Mouse (Mus musculus): ENCODE results near the gene Pmf1. TPM values are rescaled to one million over a fixed set of nuclear protein-coding genes. Genes with fewer than 3 reads are reported as not detected.

Pmf1 gene
- polyA plus RNA-seq, 1 experiment, result 29.9 TPM

DNA sequence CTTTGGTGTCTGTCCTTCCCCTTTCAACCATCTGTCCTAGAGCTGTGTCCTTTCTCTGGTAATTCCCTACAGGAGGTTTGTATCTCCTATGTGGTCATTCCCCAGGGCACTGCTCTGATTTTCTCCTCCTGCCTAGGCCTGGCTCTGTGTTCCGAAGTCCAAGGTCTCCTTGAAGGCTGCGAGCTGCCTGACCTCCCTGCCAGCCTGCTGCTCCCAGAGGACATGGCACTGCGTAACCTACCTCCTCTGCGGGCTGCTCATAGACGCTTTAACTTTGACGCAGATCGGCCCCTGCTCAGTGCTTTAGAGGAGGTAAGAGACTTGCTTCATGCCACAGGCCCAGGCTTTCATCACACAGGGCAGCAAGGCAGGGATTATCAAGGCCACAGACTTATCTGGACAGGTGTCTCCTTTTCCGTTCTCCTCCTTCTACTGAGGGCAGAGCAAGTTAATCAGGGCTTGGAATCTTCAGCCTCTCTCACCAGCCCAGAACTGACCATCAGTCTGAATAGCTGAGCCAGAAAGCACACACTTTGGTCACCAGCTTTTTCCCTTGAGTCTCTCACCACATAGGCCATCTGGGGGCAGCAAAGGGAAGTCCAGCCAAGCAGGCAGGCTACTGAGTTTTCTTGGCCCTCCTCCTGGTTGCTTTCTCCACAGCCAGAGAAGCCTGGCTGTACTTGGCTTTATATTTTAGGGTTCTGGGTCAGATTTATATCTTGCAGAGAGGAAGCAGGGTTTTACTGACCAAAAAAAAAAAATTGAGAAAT lies 55.5 kb downstream of the Pmf1 start:
- Histone ChIP-seq H3K27ac (ENCODE audit: insufficient read depth, low read length) (no peak overlapping the region), H3K4me3 (ENCODE audit: insufficient read depth, low read length) (no peak overlapping the region), H3K4me1 (ENCODE audit: control insufficient read depth, insufficient read depth, low read length) (no peaks in the 10 kb centered on the region)
- no peak for TF ChIP-seq CTCF (IDR thresholded peaks at IDR 0.05; ENCODE audit: borderline replicate concordance, insufficient read depth, low read length)
- TF ChIP-seq POLR2A (IDR thresholded peaks at IDR 0.05; ENCODE audit: low read depth, low read length), result no peak

DNA sequence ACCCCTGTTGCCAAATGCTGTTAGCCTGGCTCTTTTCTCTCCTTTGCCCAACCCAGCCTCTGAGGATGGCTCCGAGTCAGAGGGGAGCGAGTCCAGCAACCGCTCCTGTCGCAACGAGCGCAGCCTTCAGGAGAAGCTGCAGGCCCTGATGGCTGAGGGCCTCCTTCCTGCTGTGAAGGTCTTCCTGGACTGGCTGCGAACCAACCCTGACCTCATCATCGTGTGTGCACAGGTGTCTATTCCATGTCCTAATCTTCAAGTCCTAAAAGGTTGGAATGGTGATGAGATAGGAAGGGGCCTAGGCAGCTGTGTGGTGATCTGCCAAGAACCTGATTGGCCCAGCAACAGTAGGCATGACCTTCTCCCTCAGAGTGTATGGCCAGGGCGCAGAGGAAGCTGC lies 57.2 kb downstream of the Pmf1 start:
- no peak overlapping the region for H3K4me3 ChIP-seq (ENCODE audit: insufficient read depth, low read length)
- TF ChIP-seq CTCF (IDR thresholded peaks at IDR 0.05; ENCODE audit: borderline replicate concordance, insufficient read depth, low read length), result no peak
- no peak for TF ChIP-seq POLR2A (IDR thresholded peaks at IDR 0.05; ENCODE audit: low read depth, low read length)
- H3K4me1 ChIP-seq (ENCODE audit: control insufficient read depth, insufficient read depth, low read length), result no peaks in the 10 kb centered on the region
- no peak overlapping the region for H3K27ac ChIP-seq (ENCODE audit: insufficient read depth, low read length)

DNA sequence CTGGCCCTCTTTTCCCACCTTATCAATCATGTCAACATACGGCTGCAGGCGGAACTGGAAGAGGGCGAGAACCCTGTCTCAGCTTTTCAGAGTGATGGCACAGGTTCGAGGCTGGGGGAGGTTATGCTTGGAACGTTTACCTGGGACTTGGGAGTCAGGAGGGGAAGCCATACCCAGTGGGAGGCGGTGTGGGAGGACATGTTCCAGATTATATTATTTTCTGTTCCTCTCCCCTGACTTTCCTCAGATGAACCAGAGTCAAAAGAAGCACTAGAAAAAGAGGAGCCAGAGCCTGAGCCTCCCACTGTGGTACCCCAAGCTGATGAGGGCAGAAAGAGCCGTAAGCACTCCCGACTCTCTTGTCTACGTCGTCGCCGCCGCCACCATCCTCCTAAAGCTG lies 59.4 kb downstream of the Pmf1 start:
- no peak for TF ChIP-seq POLR2A (IDR thresholded peaks at IDR 0.05; ENCODE audit: low read depth, low read length)
- no peak for TF ChIP-seq CTCF (IDR thresholded peaks at IDR 0.05; ENCODE audit: borderline replicate concordance, insufficient read depth, low read length)
- no peak overlapping the region for H3K27ac ChIP-seq (ENCODE audit: insufficient read depth, low read length)
- H3K4me3 ChIP-seq (ENCODE audit: insufficient read depth, low read length), result no peak overlapping the region
- H3K4me1 ChIP-seq (ENCODE audit: control insufficient read depth, insufficient read depth, low read length), result no peaks in the 10 kb centered on the region

Other genes with a start within 250 kb of the Pmf1 start
- not detected in 2 replicates for gene Rhbg, start 155.6 kb downstream of the Pmf1 start, polyA plus RNA-seq (2011; ENCODE audit: insufficient read length, low read depth, missing spikeins)
- gene Gm38392, start 123.1 kb downstream of the Pmf1 start, polyA plus RNA-seq (2011; ENCODE audit: insufficient read length, low read depth, missing spikeins), result not detected in 2 replicates
- gene Tsacc, start 113.3 kb downstream of the Pmf1 start, polyA plus RNA-seq (2011; ENCODE audit: insufficient read length, low read depth, missing spikeins), result 3.9 and 5.5 TPM in 2 replicates
- gene Cct3, start 113.2 kb downstream of the Pmf1 start, polyA plus RNA-seq (2011; ENCODE audit: insufficient read length, low read depth, missing spikeins), result 223 and 264 TPM in 2 replicates
- 172 and 220 TPM in 2 replicates for gene Glmp, start 85.3 kb downstream of the Pmf1 start, polyA plus RNA-seq (2011; ENCODE audit: insufficient read length, low read depth, missing spikeins)
- 1.3 and 1.4 TPM in 2 replicates for gene Tmem79, start 74.2 kb downstream of the Pmf1 start, polyA plus RNA-seq (2011; ENCODE audit: insufficient read length, low read depth, missing spikeins)
- 62.8 and 71.6 TPM in 2 replicates for gene Smg5, start 74.1 kb downstream of the Pmf1 start, polyA plus RNA-seq (2011; ENCODE audit: insufficient read length, low read depth, missing spikeins)
- 0.55 and 1.4 TPM in 2 replicates for gene Paqr6, start 45.7 kb downstream of the Pmf1 start, polyA plus RNA-seq (2011; ENCODE audit: insufficient read length, low read depth, missing spikeins)
- gene Bglap3, start 37.6 kb downstream of the Pmf1 start, polyA plus RNA-seq (2011; ENCODE audit: insufficient read length, low read depth, missing spikeins), result not detected in 2 replicates
- not detected in 2 replicates for gene Bglap2, start 31.6 kb downstream of the Pmf1 start, polyA plus RNA-seq (2011; ENCODE audit: insufficient read length, low read depth, missing spikeins)
- gene Bglap, start 25.9 kb downstream of the Pmf1 start, polyA plus RNA-seq (2011; ENCODE audit: insufficient read length, low read depth, missing spikeins), result not detected in 2 replicates
- 15.9 and 20.1 TPM in 2 replicates for gene Slc25a44, start 14.8 kb upstream of the Pmf1 start, polyA plus RNA-seq (2011; ENCODE audit: insufficient read length, low read depth, missing spikeins)
- 0.25 and 0.63 TPM in 2 replicates for gene Sema4a, start 50.9 kb upstream of the Pmf1 start, polyA plus RNA-seq (2011; ENCODE audit: insufficient read length, low read depth, missing spikeins)
- gene Lmna, start 99.6 kb upstream of the Pmf1 start, polyA plus RNA-seq (2011; ENCODE audit: insufficient read length, low read depth, missing spikeins), result 401 and 426 TPM in 2 replicates
- gene Mex3a, start 122.1 kb upstream of the Pmf1 start, polyA plus RNA-seq (2011; ENCODE audit: insufficient read length, low read depth, missing spikeins), result 25.7 and 33.6 TPM in 2 replicates
- gene Rab25, start 138.0 kb upstream of the Pmf1 start, polyA plus RNA-seq (2011; ENCODE audit: insufficient read length, low read depth, missing spikeins), result not detected in 2 replicates
- 74.4 and 81.1 TPM in 2 replicates for gene Lamtor2, start 142.7 kb upstream of the Pmf1 start, polyA plus RNA-seq (2011; ENCODE audit: insufficient read length, low read depth, missing spikeins)
- gene Ubqln4, start 143.4 kb upstream of the Pmf1 start, polyA plus RNA-seq (2011; ENCODE audit: insufficient read length, low read depth, missing spikeins), result 38.5 and 50.4 TPM in 2 replicates
- gene Ssr2, start 165.5 kb upstream of the Pmf1 start, polyA plus RNA-seq (2011; ENCODE audit: insufficient read length, low read depth, missing spikeins), result 218 and 298 TPM in 2 replicates
- gene Arhgef2, start 195.6 kb upstream of the Pmf1 start, polyA plus RNA-seq (2011; ENCODE audit: insufficient read length, low read depth, missing spikeins), result 174 and 210 TPM in 2 replicates
- gene Rxfp4, start 242.8 kb upstream of the Pmf1 start, polyA plus RNA-seq (2011; ENCODE audit: insufficient read length, low read depth, missing spikeins), result not detected in 2 replicates